Mouse (Mus musculus) kidney, adult 2 months (tissue): ENCODE results near the gene Hoxb5.

Experiments
- CTCF ChIP-seq: fragments of 200-500 bp; conservative IDR thresholded peaks from 2 replicates; pipeline ENCODE4 v1.5.1; 2011; ENCODE audit warnings: low read depth, mild to moderate bottlenecking, control low read depth, low read length, moderate library complexity, mixed read lengths; ENCODE audit not compliant: insufficient read depth, insufficient read length
- POLR2A ChIP-seq: fragments of 200-500 bp; IDR thresholded peaks from one replicate; pipeline ENCODE4 v1.6.1; 2011; ENCODE audit warnings: low read depth, low read length, control low read depth

DNA sequence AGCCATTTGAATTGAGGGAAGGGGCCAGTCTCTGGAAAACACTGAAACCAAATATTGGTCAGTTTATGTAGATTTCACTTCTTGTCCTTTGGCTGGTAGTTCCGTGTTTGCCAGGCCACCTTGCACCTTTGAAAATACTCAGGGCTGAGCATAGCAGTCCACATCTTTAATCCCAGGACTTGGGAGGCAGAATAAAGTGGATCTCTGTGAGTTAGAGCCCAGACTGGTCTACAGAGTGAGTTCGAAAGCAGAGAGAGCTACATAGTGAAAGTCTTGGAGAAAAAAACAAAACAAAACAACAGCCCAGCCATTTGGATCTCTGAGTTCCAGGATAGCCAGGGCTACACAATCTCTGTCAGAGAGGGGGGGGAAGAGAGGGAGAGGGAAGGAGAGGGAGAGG lies 46.0 kb upstream of the Hoxb5 start:
- TF ChIP-seq POLR2A (no peak), CTCF (no peak)
